Mouse (Mus musculus): ENCODE results near the gene Usp4. TPM values are rescaled to one million over a fixed set of nuclear protein-coding genes. Genes with fewer than 3 reads are reported as not detected.

Gene Usp4
- polyA plus RNA-seq (2012; rRNA removed): 57.3 and 69.2 TPM in 2 replicates

GRCm38 (mm10) chr9:108347540-108348289, at the start of gene Usp4:
Gene Usp4 (plus strand): TSS chr9:108347853.

GRCm38 (mm10) chr9:108305629-108306520, 41.8 kb upstream of the Usp4 start, which contains the start of the genes Rhoa and Tcta:
Gene Rhoa (plus strand): TSS chr9:108306129.
Gene Tcta (minus strand): TSS chr9:108306160.

GRCm38 (mm10) chr9:108338886-108339781, 8.5 kb upstream of the Usp4 start, which contains the start of gene Gpx1:
Gene Gpx1 (plus strand): TSS chr9:108338903.

GRCm38 (mm10) chr9:108392676-108393075, 45.0 kb downstream of the Usp4 start, which contains the start of gene 1700102P08Rik:
Gene 1700102P08Rik (plus strand): TSS chr9:108392805.

GRCm38 (mm10) chr9:108428384-108428783, 80.7 kb downstream of the Usp4 start, which contains the start of gene Ccdc36:
Gene Ccdc36 (minus strand): TSS chr9:108428484.

GRCm38 (mm10) chr9:108436182-108436581, 88.5 kb downstream of the Usp4 start, which contains the start of gene BC048562:
Gene BC048562 (plus strand): TSS chr9:108436482.

Other genes starting within 250 kb of the Usp4 start
- gene Bsn, start 157.5 kb upstream of the Usp4 start, polyA plus RNA-seq (2012; rRNA removed): 1.9 and 2.0 TPM in 2 replicates
- 101 and 122 TPM in 2 replicates for gene Dag1, start 83.9 kb upstream of the Usp4 start, polyA plus RNA-seq (2012; rRNA removed)
- gene Nicn1, start 57.4 kb upstream of the Usp4 start, polyA plus RNA-seq (2012; rRNA removed): 19.4 and 25.5 TPM in 2 replicates
- gene Amt, start 51.0 kb upstream of the Usp4 start, polyA plus RNA-seq (2012; rRNA removed): 7.6 and 12.8 TPM in 2 replicates
- 86.5 and 130 TPM in 2 replicates for gene Rhoa, start 41.7 kb upstream of the Usp4 start, polyA plus RNA-seq (2012; rRNA removed)
- gene Tcta, start 41.7 kb upstream of the Usp4 start, polyA plus RNA-seq (2012; rRNA removed): 37.2 and 41.9 TPM in 2 replicates
- 1,075 and 1,331 TPM in 2 replicates for gene Gpx1, start 8.9 kb upstream of the Usp4 start, polyA plus RNA-seq (2012; rRNA removed)
- gene 1700102P08Rik, start 45.0 kb downstream of the Usp4 start, polyA plus RNA-seq (2012; rRNA removed): 0.59 and 0.73 TPM in 2 replicates
- gene Ccdc36, start 80.6 kb downstream of the Usp4 start, polyA plus RNA-seq (2012; rRNA removed): 0.05 and 0.08 TPM in 2 replicates
- not detected in 2 replicates for gene BC048562, start 88.6 kb downstream of the Usp4 start, polyA plus RNA-seq (2012; rRNA removed)
- 33.6 and 34.2 TPM in 2 replicates for gene Ccdc71, start 112.7 kb downstream of the Usp4 start, polyA plus RNA-seq (2012; rRNA removed)
- 92.6 and 96.4 TPM in 2 replicates for gene Klhdc8b, start 113.7 kb downstream of the Usp4 start, polyA plus RNA-seq (2012; rRNA removed)
- 288 and 298 TPM in 2 replicates for gene Lamb2, start 131.9 kb downstream of the Usp4 start, polyA plus RNA-seq (2012; rRNA removed)
- gene Usp19, start 142.7 kb downstream of the Usp4 start, polyA plus RNA-seq (2012; rRNA removed): 218 and 280 TPM in 2 replicates
- 293 and 360 TPM in 2 replicates for gene Qars, start 159.9 kb downstream of the Usp4 start, polyA plus RNA-seq (2012; rRNA removed)
- gene Qrich1, start 169.0 kb downstream of the Usp4 start, polyA plus RNA-seq (2012; rRNA removed): 143 and 200 TPM in 2 replicates
- gene Impdh2, start 212.4 kb downstream of the Usp4 start, polyA plus RNA-seq (2012; rRNA removed): 174 and 241 TPM in 2 replicates
- gene Ndufaf3, start 219.6 kb downstream of the Usp4 start, polyA plus RNA-seq (2012; rRNA removed): 38.7 and 43.7 TPM in 2 replicates
- gene Dalrd3, start 222.0 kb downstream of the Usp4 start, polyA plus RNA-seq (2012; rRNA removed): 275 and 288 TPM in 2 replicates
- 138 and 143 TPM in 2 replicates for gene Wdr6, start 230.9 kb downstream of the Usp4 start, polyA plus RNA-seq (2012; rRNA removed)
- 26.4 and 28.4 TPM in 2 replicates for gene P4htm, start 249.8 kb downstream of the Usp4 start, polyA plus RNA-seq (2012; rRNA removed)